Mouse (Mus musculus): ENCODE data around the gene Mfsd12. TPM values are rescaled to one million over a fixed set of nuclear protein-coding genes. Genes with fewer than 3 reads are reported as not detected.

Gene Mfsd12
- total RNA-seq, 2 experiments from 2014 or later: 38.1 to 42.0 TPM

DNA sequence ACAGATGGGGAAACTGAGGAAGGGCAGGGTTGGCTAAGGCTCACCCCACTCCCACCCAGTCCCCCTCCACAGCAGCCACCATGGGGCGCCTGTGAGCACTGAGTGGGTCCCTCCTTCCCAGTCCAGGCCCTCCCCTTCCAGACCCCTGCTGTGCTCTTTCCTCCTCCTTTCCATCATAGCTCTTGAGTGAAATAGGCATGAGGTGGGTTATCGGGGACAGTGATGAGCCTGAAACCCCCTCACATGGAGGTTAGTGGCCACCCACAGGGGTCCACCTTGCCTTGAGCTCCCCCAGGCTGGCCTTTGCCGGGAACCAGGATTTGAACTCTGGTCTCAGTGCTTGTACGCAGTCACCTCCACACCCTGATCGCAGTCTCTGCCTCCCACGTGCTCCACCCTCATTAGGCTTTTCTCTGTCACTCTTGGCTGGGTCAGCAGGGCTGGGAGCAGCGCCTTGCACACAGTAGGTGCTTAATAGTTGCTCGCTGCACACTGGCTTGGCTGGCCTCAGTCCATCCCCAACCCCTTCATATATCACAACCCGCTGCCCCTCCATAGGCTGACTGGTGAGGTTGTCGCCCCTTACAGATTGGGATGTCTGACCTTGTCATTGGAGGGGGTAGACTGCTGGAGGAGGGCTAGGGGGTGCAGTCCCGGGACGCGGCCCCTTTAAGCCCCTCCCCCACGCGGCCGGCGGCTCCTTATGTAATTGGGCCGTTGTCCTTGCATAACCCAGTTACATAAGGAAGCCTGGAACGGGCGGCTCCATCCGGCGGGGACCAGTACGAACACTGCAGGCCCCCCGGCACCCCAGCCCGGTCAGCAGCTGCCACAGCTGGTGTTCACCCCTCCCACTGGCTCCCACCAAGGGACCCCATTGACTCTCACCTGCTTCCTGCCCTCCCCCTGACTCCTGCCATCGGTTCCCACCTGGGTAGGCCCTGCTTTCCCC is 56.3 kb downstream of the Mfsd12 start:
- peak; percentile 77 to 78 for DNase-seq (ENCODE audit: low spot score in 2 of 2)

- no peak for DNase-seq (ENCODE audit: low spot score in 2 of 2)
These were observed 57.4 kb downstream of the Mfsd12 start for GRCm38 (mm10) chr10:81414682-81415081.

DNA sequence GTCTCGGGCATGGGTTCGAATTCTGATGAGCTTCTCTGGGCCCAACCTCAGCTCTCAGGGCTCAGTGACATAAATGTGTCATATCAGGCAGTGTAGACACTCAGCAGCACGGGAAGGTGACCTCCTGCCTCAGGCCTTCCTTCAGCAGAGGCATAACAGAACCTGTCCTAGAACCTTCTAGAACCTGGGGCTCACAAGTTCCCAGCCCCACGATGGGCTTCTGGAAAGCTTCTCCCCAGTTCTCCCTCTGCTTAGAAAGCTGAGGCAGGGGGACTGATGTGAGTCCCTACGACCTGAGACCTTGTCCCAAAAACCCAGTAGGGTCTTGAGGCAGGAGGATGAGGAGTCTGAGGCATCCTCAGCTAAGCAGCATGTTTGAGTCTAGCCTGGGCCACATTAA is 57.9 kb downstream of the Mfsd12 start:
- DNase-seq (ENCODE audit: low spot score in 2 of 2): no peak

Small RNAs within 50 kb of the gene (microRNA-seq; reads per million reads assigned to microRNA genes)
- gene Mir6913: 1.2 to 1.7 reads per million in 2 experiments

Other genes starting within 250 kb of the Mfsd12 start
- 100 to 1,000 TPM; 135 to 137 TPM for gene Zbtb7a, start 222.3 kb upstream of the Mfsd12 start, total RNA-seq (2021)
- gene Pias4, start 189.6 kb upstream of the Mfsd12 start, total RNA-seq (2021): 10 to 100 TPM; 27.8 to 28.8 TPM
- 100 to 1,000 TPM; 899 to 919 TPM for gene Eef2, start 180.9 kb upstream of the Mfsd12 start, total RNA-seq (2021)
- 10 to 100 TPM; 77.4 to 80.3 TPM for gene Dapk3, start 174.5 kb upstream of the Mfsd12 start, total RNA-seq (2021)
- gene 4930442H23Rik, start 173.6 kb upstream of the Mfsd12 start, total RNA-seq (2021): not detected
- gene Nmrk2, start 155.4 kb upstream of the Mfsd12 start, total RNA-seq (2021): not detected
- gene Atcay, start 126.7 kb upstream of the Mfsd12 start, total RNA-seq (2021): 100 to 1,000 TPM; 197 to 204 TPM
- 10 to 100 TPM; 59.2 to 65.5 TPM for gene Zfr2, start 124.3 kb upstream of the Mfsd12 start, total RNA-seq (2021)
- gene Matk, start 104.6 kb upstream of the Mfsd12 start, total RNA-seq (2021): 100 to 1,000 TPM; 187 to 195 TPM
- 10 to 100 TPM; 38.8 to 43.5 TPM for gene Mrpl54, start 90.6 kb upstream of the Mfsd12 start, total RNA-seq (2021)
- 10 to 100 TPM; 36.7 to 42.7 TPM for gene Apba3, start 90.5 kb upstream of the Mfsd12 start, total RNA-seq (2021)
- gene Tjp3, start 65.9 kb upstream of the Mfsd12 start, total RNA-seq (2021): under 1 TPM; 0.16 to 0.23 TPM
- 100 to 1,000 TPM; 415 to 417 TPM for gene Pip5k1c, start 64.5 kb upstream of the Mfsd12 start, total RNA-seq (2021)
- 10 to 100 TPM; 30.5 to 34.6 TPM for gene Cactin, start 36.4 kb upstream of the Mfsd12 start, total RNA-seq (2021)
- 1 to 10 TPM; 1.1 to 1.5 TPM for gene Tbxa2r, start 28.8 kb upstream of the Mfsd12 start, total RNA-seq (2021)
- 1 to 10 TPM; 2.5 to 3.6 TPM for gene Gipc3, start 14.2 kb upstream of the Mfsd12 start, total RNA-seq (2021)
- 10 to 100 TPM; 28.9 to 30.5 TPM for gene Hmg20b, start 7.0 kb upstream of the Mfsd12 start, total RNA-seq (2021)
- 1 to 10 TPM; 1.2 to 1.3 TPM for gene 4930404N11Rik, start 8.3 kb downstream of the Mfsd12 start, total RNA-seq (2021)
- 10 to 100 TPM; 71.1 to 72.1 TPM for gene Fzr1, start 21.0 kb downstream of the Mfsd12 start, total RNA-seq (2021)
- gene Dohh, start 26.9 kb downstream of the Mfsd12 start, total RNA-seq (2021): 10 to 100 TPM; 87.4 to 97.6 TPM
- gene Gm48551, start 27.0 kb downstream of the Mfsd12 start, total RNA-seq (2021): 1 to 10 TPM; 3.1 to 3.8 TPM
- 1 to 10 TPM; 2.7 to 2.8 TPM for gene Gm48552, start 31.5 kb downstream of the Mfsd12 start, total RNA-seq (2021)
- gene Smim24, start 35.6 kb downstream of the Mfsd12 start, total RNA-seq (2021): 1 to 10 TPM; 1.1 to 1.2 TPM
- 10 to 100 TPM; 84.7 to 91.7 TPM for gene Nfic, start 98.1 kb downstream of the Mfsd12 start, total RNA-seq (2021)
- gene Celf5, start 125.2 kb downstream of the Mfsd12 start, total RNA-seq (2021): 100 to 1,000 TPM; 242 to 259 TPM
- gene Ncln, start 138.9 kb downstream of the Mfsd12 start, total RNA-seq (2021): 10 to 100 TPM; 68.1 to 85.1 TPM
- under 1 TPM; 0.58 to 0.82 TPM for gene S1pr4, start 142.6 kb downstream of the Mfsd12 start, total RNA-seq (2021)
- 1 to 10 TPM; 2.6 to 3.5 TPM for gene Gna15, start 166.7 kb downstream of the Mfsd12 start, total RNA-seq (2021)
- gene Gna11, start 187.7 kb downstream of the Mfsd12 start, total RNA-seq (2021): 100 to 1,000 TPM; 105 to 114 TPM
- 100 to 1,000 TPM; 700 to 737 TPM for gene Aes, start 202.0 kb downstream of the Mfsd12 start, total RNA-seq (2021)
- gene Tle2, start 217.1 kb downstream of the Mfsd12 start, total RNA-seq (2021): 10 to 100 TPM; 41.3 to 42.4 TPM
- gene Tle6, start 243.6 kb downstream of the Mfsd12 start, total RNA-seq (2021): 10 to 100 TPM; 11.4 to 11.8 TPM
- gene BC025920, start 248.8 kb downstream of the Mfsd12 start, total RNA-seq (2021): 1 to 10 TPM; 2.6 to 3.3 TPM